Mouse (Mus musculus): Measurements from ENCODE around the gene Prss53. TPM values are rescaled to one million over a fixed set of nuclear protein-coding genes. Genes with fewer than 3 reads are reported as not detected.
A peak's percentile ranks its signal among the peaks of the same experiment; 100 is the strongest.
"Not testable (repeated sequence)": the region's sequence is repeated elsewhere in the genome, so short reads cannot be mapped to it uniquely, and the experiment has no call there.

Prss53 gene
- polyA plus RNA-seq, 1 experiment from 2014 or later = 0.56 TPM

- no peaks in the 10 kb centered on the region for H3K27me3 ChIP-seq (replicated peaks; ENCODE audit: insufficient read depth, low read length)
- ATAC-seq = no peak
- H3K9me3 ChIP-seq (ENCODE audit: low read length) = no peaks in the 10 kb centered on the region
- WGBS = 90% methylated on average over 7 of the region's 7 CpGs
- H3K4me1 ChIP-seq (ENCODE audit: insufficient read depth, low read depth, low read length) = peaks cover 6% of the 10 kb centered on the region; the same call in 1 of the 2 replicates
- DNase-seq (ENCODE audit: low spot score) = no peak
- no peaks in the 10 kb centered on the region for H3K36me3 ChIP-seq (ENCODE audit: insufficient read depth, low read length)
- no peak for TF ChIP-seq EP300 (IDR thresholded peaks at IDR 0.05)
- no peak for TF ChIP-seq CTCF (IDR thresholded peaks at IDR 0.05)
- H3K4me3 ChIP-seq (ENCODE audit: low read depth, low read length) = no peak overlapping the region
- H3K9ac ChIP-seq (replicated peaks; ENCODE audit: low read depth) = no peak overlapping the region
- no peak overlapping the region for H3K4me2 ChIP-seq (replicated peaks; ENCODE audit: low read depth, low read length)
- H3K27ac ChIP-seq (ENCODE audit: low read length) = no peak overlapping the region
These were observed 6.8 kb upstream of the Prss53 start for GRCm38 (mm10) chr7:127897542-127897941.

GRCm38 (mm10) chr7:127896384-127896783 lies 5.6 kb upstream of the Prss53 start:
- peaks cover 6% of the 10 kb centered on the region; the same call in 1 of the 2 replicates for H3K4me1 ChIP-seq (ENCODE audit: insufficient read depth, low read depth, low read length)
- H3K36me3 ChIP-seq (ENCODE audit: insufficient read depth, low read length) = no peaks in the 10 kb centered on the region
- no peaks in the 10 kb centered on the region for H3K27me3 ChIP-seq (replicated peaks; ENCODE audit: insufficient read depth, low read length)
- TF ChIP-seq EP300 (IDR thresholded peaks at IDR 0.05) (no peak), CTCF (IDR thresholded peaks at IDR 0.05) (peak; percentile 75)
- no peaks in the 10 kb centered on the region for H3K9me3 ChIP-seq (ENCODE audit: low read length)
- no peak overlapping the region for H3K4me3 ChIP-seq (ENCODE audit: low read depth, low read length)
- DNase-seq (ENCODE audit: low spot score) = peak; percentile 61
- no peak for ATAC-seq
- no peak overlapping the region for H3K9ac ChIP-seq (replicated peaks; ENCODE audit: low read depth)
- 62% methylated on average over 13 of the region's 13 CpGs for WGBS
- no peak overlapping the region for H3K27ac ChIP-seq (ENCODE audit: low read length)
- no peak overlapping the region for H3K4me2 ChIP-seq (replicated peaks; ENCODE audit: low read depth, low read length)

- H3K4me2 ChIP-seq (replicated peaks; ENCODE audit: low read depth, low read length) = peak overlapping the region; percentile 76; the same call in 1 of the 2 replicates
- H3K4me1 ChIP-seq (ENCODE audit: insufficient read depth, low read depth, low read length); H3K27me3 ChIP-seq (replicated peaks; ENCODE audit: insufficient read depth, low read length); DNase-seq (ENCODE audit: low spot score); H3K4me3 ChIP-seq (ENCODE audit: low read depth, low read length); H3K9me3 ChIP-seq (ENCODE audit: low read length); ATAC-seq; H3K9ac ChIP-seq (replicated peaks; ENCODE audit: low read depth); H3K27ac ChIP-seq (ENCODE audit: low read length); H3K36me3 ChIP-seq (ENCODE audit: insufficient read depth, low read length): not testable (repeated sequence)
- 65% methylated on average over 7 of the region's 7 CpGs for WGBS
These were observed 5.1 kb upstream of the Prss53 start for GRCm38 (mm10) chr7:127895891-127896290.

DNA sequence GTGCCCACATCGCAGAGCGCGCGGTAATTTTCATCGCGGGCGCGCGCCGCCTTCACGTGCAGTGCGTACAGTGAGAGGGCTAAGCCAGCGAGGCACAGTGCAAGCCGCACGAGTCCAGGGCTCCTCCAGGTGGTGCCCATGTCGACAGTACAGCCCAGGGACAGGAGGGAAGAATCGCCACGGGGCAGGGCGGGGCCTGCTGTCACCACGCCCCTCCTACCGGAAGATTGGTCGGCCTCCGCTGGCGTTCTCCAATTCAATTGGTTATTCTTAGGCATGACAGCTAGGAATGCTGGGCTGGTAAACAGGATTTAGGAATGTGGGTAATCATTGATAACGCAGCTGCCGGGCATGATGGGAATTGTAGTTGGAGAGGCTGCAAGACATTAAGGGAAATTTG lies 4.7 kb upstream of the Prss53 start, which contains the start of the genes Gm21974 and Vkorc1:
Gene Gm21974, minus strand, starts transcription at position 13 of the 400 bp plus-strand sequence.
Gene Vkorc1, minus strand, starts transcription at position 176 of the 400 bp plus-strand sequence.
- Histone ChIP-seq H3K36me3 (ENCODE audit: insufficient read depth, low read length) (no peaks in the 10 kb centered on the region), H3K9ac (replicated peaks; ENCODE audit: low read depth) (peak within 1 kb of the TSS; percentile 48), H3K27me3 (replicated peaks; ENCODE audit: insufficient read depth, low read length) (no peaks in the 10 kb centered on the region), H3K4me2 (replicated peaks; ENCODE audit: low read depth, low read length) (peak within 1 kb of the TSS; percentile 76), H3K27ac (ENCODE audit: low read length) (peak within 1 kb of the TSS; percentile 79), H3K9me3 (ENCODE audit: low read length) (no peaks in the 10 kb centered on the region), H3K4me3 (ENCODE audit: low read depth, low read length) (peak within 1 kb of the TSS; percentile 64), H3K4me1 (ENCODE audit: insufficient read depth, low read depth, low read length) (peaks cover 6% of the 10 kb centered on the region; the same call in 1 of the 2 replicates)
- TF ChIP-seq CTCF (IDR thresholded peaks at IDR 0.05) = peak; percentile 67
- no peak for TF ChIP-seq EP300 (IDR thresholded peaks at IDR 0.05)
- DNase-seq (ENCODE audit: low spot score) (peak; percentile 99), ATAC-seq (peak; percentile 98)
- WGBS = under 1% methylated on average over 26 of the region's 26 CpGs

DNA sequence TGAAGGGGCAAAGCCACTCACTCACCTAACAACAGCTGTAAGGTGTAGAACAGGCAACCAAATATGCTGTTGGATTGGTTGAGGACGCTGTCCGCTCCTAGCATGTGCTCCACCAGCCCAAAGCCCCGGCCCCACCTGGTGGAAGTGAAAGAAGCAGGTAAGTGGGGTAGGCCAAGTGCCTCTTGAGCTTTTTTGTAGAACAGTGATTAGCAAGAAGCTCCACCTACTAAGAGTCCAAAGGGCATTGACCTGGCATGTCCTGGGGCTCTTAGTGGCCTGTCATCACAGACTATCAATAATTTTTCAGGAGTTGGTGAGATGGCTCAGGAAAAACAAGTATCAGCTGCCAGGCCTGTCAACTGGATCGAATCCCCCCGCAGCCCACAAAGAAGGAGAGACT lies 3.7 kb upstream of the Prss53 start:
- Histone ChIP-seq H3K4me1 (ENCODE audit: insufficient read depth, low read depth, low read length) (peaks cover 6% of the 10 kb centered on the region; the same call in 1 of the 2 replicates), H3K4me2 (replicated peaks; ENCODE audit: low read depth, low read length) (peak overlapping the region; percentile 76), H3K4me3 (ENCODE audit: low read depth, low read length) (no peak overlapping the region), H3K36me3 (ENCODE audit: insufficient read depth, low read length) (no peaks in the 10 kb centered on the region), H3K27ac (ENCODE audit: low read length) (no peak overlapping the region), H3K9ac (replicated peaks; ENCODE audit: low read depth) (0 out of 2 replicates have a peak overlapping the region, but pooled peaks have one; percentile 48), H3K27me3 (replicated peaks; ENCODE audit: insufficient read depth, low read length) (no peaks in the 10 kb centered on the region), H3K9me3 (ENCODE audit: low read length) (no peaks in the 10 kb centered on the region)
- DNase-seq (ENCODE audit: low spot score) (peak; percentile 46), ATAC-seq (no peak)
- 50% methylated on average over 5 of the region's 5 CpGs for WGBS
- TF ChIP-seq CTCF (IDR thresholded peaks at IDR 0.05) = peak; percentile 12; the same call in 1 of the 2 replicates
- TF ChIP-seq EP300 (IDR thresholded peaks at IDR 0.05) = no peak

- Histone ChIP-seq H3K27me3 (replicated peaks; ENCODE audit: insufficient read depth, low read length) (no peaks in the 10 kb centered on the region), H3K4me2 (replicated peaks; ENCODE audit: low read depth, low read length) (no peak overlapping the region), H3K9ac (replicated peaks; ENCODE audit: low read depth) (no peak overlapping the region), H3K9me3 (ENCODE audit: low read length) (no peaks in the 10 kb centered on the region), H3K4me1 (ENCODE audit: insufficient read depth, low read depth, low read length) (no peaks in the 10 kb centered on the region), H3K27ac (ENCODE audit: low read length) (no peak overlapping the region), H3K4me3 (ENCODE audit: low read depth, low read length) (no peak overlapping the region), H3K36me3 (ENCODE audit: insufficient read depth, low read length) (peaks cover 17% of the 10 kb centered on the region; the same call in 1 of the 2 replicates)
- WGBS = 69% methylated on average over 3 of the region's 3 CpGs
- ATAC-seq (no peak), DNase-seq (ENCODE audit: low spot score) (no peak)
- TF ChIP-seq EP300 (IDR thresholded peaks at IDR 0.05) (no peak), CTCF (IDR thresholded peaks at IDR 0.05) (no peak)
These were observed 1.9 kb downstream of the Prss53 start for GRCm38 (mm10) chr7:127888821-127889220.
